Mouse (Mus musculus) hindbrain, embryonic 11.5 days (tissue): ENCODE results near the gene Gm20388. TPM values are rescaled to one million over a fixed set of nuclear protein-coding genes. Genes with fewer than 3 reads are reported as not detected.
A peak's percentile ranks its signal among the peaks of the same experiment; 100 is the strongest.

ENCODE experiments used
- ATAC-seq: fragments of 200-750 bp; cut with Nextera tagmentation; 2 replicates; pipeline ENCODE4 v1.8.0; 2017; ENCODE audit warnings: mild to moderate bottlenecking, moderate TSS enrichment, moderate library complexity; ENCODE audit not compliant: low FRiP score
- DNase-seq: peaks from one replicate; pipeline ENCODE4 v3.0.0-alpha.2; 2015; ENCODE audit warnings: low spot score
- H3K27ac ChIP-seq: fragments of 300-500 bp; sonication (generic); 2 replicates; pipeline ENCODE4 v1.5.1; 2014; ENCODE audit warnings: mild to moderate bottlenecking, low read depth, low read length
- H3K27me3 ChIP-seq: fragments of 300-500 bp; sonication (generic); 2 replicates; pipeline ENCODE4 v1.6.1; 2014; ENCODE audit warnings: mild to moderate bottlenecking, low read length, moderate library complexity, mixed read lengths; ENCODE audit not compliant: control insufficient read depth, insufficient read depth
- H3K36me3 ChIP-seq: fragments of 300-500 bp; sonication (generic); 2 replicates; pipeline ENCODE4 v1.6.1; 2014; ENCODE audit warnings: mild to moderate bottlenecking, low read length, moderate library complexity, mixed read lengths; ENCODE audit not compliant: control insufficient read depth, insufficient read depth
- H3K4me1 ChIP-seq: fragments of 300-500 bp; sonication (generic); replicated peaks from 2 replicates; pipeline ENCODE4 v1.6.1; 2014; ENCODE audit warnings: low read length, mixed read lengths; ENCODE audit not compliant: control insufficient read depth, insufficient read depth
- H3K4me2 ChIP-seq: fragments of 300-500 bp; sonication (generic); replicated peaks from 2 replicates; pipeline ENCODE4 v1.6.1; 2014; ENCODE audit warnings: mild to moderate bottlenecking, low read depth, low read length
- H3K4me3 ChIP-seq: fragments of 300-500 bp; sonication (generic); 2 replicates; pipeline ENCODE4 v1.5.1; 2014; ENCODE audit warnings: low read depth, low read length
- H3K9ac ChIP-seq: fragments of 300-500 bp; sonication (generic); 2 replicates; pipeline ENCODE4 v1.6.1; 2014; ENCODE audit warnings: low read depth, low read length
- H3K9me3 ChIP-seq: fragments of 300-500 bp; sonication (generic); 2 replicates; pipeline ENCODE4 v1.6.1; 2016; ENCODE audit warnings: low read length; ENCODE audit not compliant: control insufficient read depth
- WGBS: fragments of 180-500 bp; shearing (Covaris S2); extraction: QIAGEN DNeasy Blood & Tissue Kit; methylation state at CpG from one replicate; pipeline ENCODE4 v1.1.7; 2014; 5-methylcytosine and 5-hydroxymethylcytosine counted together
- polyA plus RNA-seq: library from polyadenylated mRNA; unstranded; fragments of >200 nt; fragmentation: Nextera tagmentation; extraction: Ambion mirVana; gene quantifications from 2 replicates; pipeline ENCODE4 v1.2.1, GENCODE M21; 2014

Gene Gm20388
- polyA plus RNA-seq, 1 experiment from 2014 or later, result 11.8 TPM

GRCm38 (mm10) chr8:120746007-120746701, 835.5 kb downstream of the Gm20388 start:
- Histone ChIP-seq H3K4me1 (no peaks in the 10 kb centered on the region), H3K27me3 (no peaks in the 10 kb centered on the region), H3K4me2 (no peak overlapping the region), H3K36me3 (no peaks in the 10 kb centered on the region), H3K4me3 (no peak overlapping the region), H3K9ac (no peak overlapping the region), H3K9me3 (no peaks in the 10 kb centered on the region), H3K27ac (no peak overlapping the region)
- DNase-seq (no peak), ATAC-seq (no peak)
- WGBS, result 78% methylated on average over 18 of the region's 18 CpGs

- Histone ChIP-seq H3K27me3 (no peaks in the 10 kb centered on the region), H3K9me3 (no peaks in the 10 kb centered on the region), H3K27ac (no peak overlapping the region), H3K9ac (no peak overlapping the region), H3K4me1 (no peaks in the 10 kb centered on the region), H3K4me3 (no peak overlapping the region), H3K4me2 (no peak overlapping the region), H3K36me3 (no peaks in the 10 kb centered on the region)
- DNase-seq, result no peak
- WGBS, result 83% methylated on average over 7 of the region's 7 CpGs
- ATAC-seq, result no peak
These were observed 836.6 kb downstream of the Gm20388 start for GRCm38 (mm10) chr8:120747286-120747685.

- H3K4me1 ChIP-seq, result 0 out of 2 replicates have a peak, but pooled peaks cover 3% of the 10 kb centered on the region
- ATAC-seq, result no peak
These were observed 840.0 kb downstream of the Gm20388 start for GRCm38 (mm10) chr8:120750616-120751015.

GRCm38 (mm10) chr8:120751226-120752081, 840.8 kb downstream of the Gm20388 start:
- H3K4me2 ChIP-seq, result no peak overlapping the region
- no peaks in the 10 kb centered on the region for H3K36me3 ChIP-seq
- 0 out of 2 replicates have a peak, but pooled peaks cover 3% of the 10 kb centered on the region for H3K4me1 ChIP-seq
- no peak overlapping the region for H3K4me3 ChIP-seq
- 0 out of 2 replicates have a peak overlapping the region, but pooled peaks have one; percentile 19 for H3K9ac ChIP-seq
- DNase-seq (no peak), ATAC-seq (no peak)
- H3K27ac ChIP-seq, result no peak overlapping the region
- H3K27me3 ChIP-seq, result no peaks in the 10 kb centered on the region
- WGBS, result 72% methylated on average over 21 of the region's 21 CpGs
- no peaks in the 10 kb centered on the region for H3K9me3 ChIP-seq

More at GRCm38 (mm10) chr8:120750616-120751015, 840.0 kb downstream of the Gm20388 start:
- H3K9me3 ChIP-seq, result no peaks in the 10 kb centered on the region
- 86% methylated on average over 9 of the region's 9 CpGs for WGBS
- H3K4me3 ChIP-seq, result no peak overlapping the region
- no peak overlapping the region for H3K4me2 ChIP-seq
- H3K9ac ChIP-seq, result no peak overlapping the region
- no peak overlapping the region for H3K27ac ChIP-seq
- no peaks in the 10 kb centered on the region for H3K27me3 ChIP-seq
- no peaks in the 10 kb centered on the region for H3K36me3 ChIP-seq
- DNase-seq, result no peak

- Histone ChIP-seq H3K9ac (no peak overlapping the region), H3K4me1 (0 out of 2 replicates have a peak, but pooled peaks cover 3% of the 10 kb centered on the region), H3K36me3 (no peaks in the 10 kb centered on the region), H3K27ac (no peak overlapping the region), H3K9me3 (no peaks in the 10 kb centered on the region), H3K27me3 (no peaks in the 10 kb centered on the region), H3K4me2 (no peak overlapping the region), H3K4me3 (no peak overlapping the region)
- DNase-seq (no peak), ATAC-seq (no peak)
- 23% methylated on average over 12 of the region's 12 CpGs for WGBS
These were observed 841.4 kb downstream of the Gm20388 start for GRCm38 (mm10) chr8:120752082-120752452.

GRCm38 (mm10) chr8:120753476-120753875, 842.8 kb downstream of the Gm20388 start:
- Histone ChIP-seq H3K4me3 (no peak overlapping the region), H3K27ac (no peak overlapping the region), H3K9ac (no peak overlapping the region), H3K9me3 (no peaks in the 10 kb centered on the region), H3K4me2 (no peak overlapping the region), H3K36me3 (no peaks in the 10 kb centered on the region), H3K4me1 (0 out of 2 replicates have a peak, but pooled peaks cover 3% of the 10 kb centered on the region), H3K27me3 (no peaks in the 10 kb centered on the region)
- ATAC-seq (no peak), DNase-seq (no peak)
- 94% methylated on average over 22 of the region's 22 CpGs for WGBS

GRCm38 (mm10) chr8:120755306-120756297, 845.0 kb downstream of the Gm20388 start:
- no peak for ATAC-seq
- Histone ChIP-seq H3K4me2 (no peak overlapping the region), H3K27me3 (no peaks in the 10 kb centered on the region), H3K4me1 (0 out of 2 replicates have a peak, but pooled peaks cover 3% of the 10 kb centered on the region), H3K9me3 (no peaks in the 10 kb centered on the region), H3K36me3 (no peaks in the 10 kb centered on the region), H3K9ac (no peak overlapping the region), H3K27ac (no peak overlapping the region), H3K4me3 (no peak overlapping the region)
- 26% methylated on average over 19 of the region's 19 CpGs for WGBS
- peak; percentile 17 for DNase-seq

- Histone ChIP-seq H3K9me3 (no peaks in the 10 kb centered on the region), H3K27ac (no peak overlapping the region), H3K4me3 (no peak overlapping the region), H3K9ac (no peak overlapping the region), H3K36me3 (no peaks in the 10 kb centered on the region), H3K4me1 (0 out of 2 replicates have a peak, but pooled peaks cover 3% of the 10 kb centered on the region), H3K4me2 (no peak overlapping the region), H3K27me3 (no peaks in the 10 kb centered on the region)
- 65% methylated on average over 4 of the region's 4 CpGs for WGBS
- DNase-seq (no peak), ATAC-seq (no peak)
These were observed 847.4 kb downstream of the Gm20388 start for GRCm38 (mm10) chr8:120758005-120758404.
